Mouse (Mus musculus) CH12F3 (cell line): ENCODE measurements at regions not wholly inside any gene's neighbourhood (a gene's known extent, or its start where the extent isn't known, plus 50 kb on each side); places are given as distances from the start of the nearest gene placed in this dataset.

Experiments used
- in situ Hi-C: fragments of 300-500 bp; cut with MboI; formaldehyde crosslinking; loops from 2 replicates; pipeline ENCODE4 v1.14.3; 2020; ENCODE audit warnings: low sequenced_read_pairs

DNA sequence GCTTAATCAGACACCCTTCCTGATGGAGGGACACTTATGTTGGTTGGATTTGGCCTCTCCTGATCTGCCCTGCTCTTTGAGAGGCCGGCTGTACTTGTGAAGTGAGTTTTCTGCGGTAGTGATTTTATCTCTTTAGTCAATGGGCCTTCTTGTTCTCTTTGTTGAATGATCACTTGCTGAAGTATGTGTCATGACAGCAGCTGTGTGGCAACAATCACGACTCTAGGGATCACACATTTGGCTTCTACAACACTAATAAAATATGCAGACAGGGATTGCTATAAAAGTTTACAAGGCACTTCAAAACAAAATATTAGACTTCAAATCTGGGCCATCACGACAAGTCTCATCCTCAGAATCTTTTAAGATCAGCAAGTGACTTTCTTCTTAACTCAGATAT is 57.8 kb upstream of the Rbms1 start:
- in situ Hi-C loops: no loop called here

DNA sequence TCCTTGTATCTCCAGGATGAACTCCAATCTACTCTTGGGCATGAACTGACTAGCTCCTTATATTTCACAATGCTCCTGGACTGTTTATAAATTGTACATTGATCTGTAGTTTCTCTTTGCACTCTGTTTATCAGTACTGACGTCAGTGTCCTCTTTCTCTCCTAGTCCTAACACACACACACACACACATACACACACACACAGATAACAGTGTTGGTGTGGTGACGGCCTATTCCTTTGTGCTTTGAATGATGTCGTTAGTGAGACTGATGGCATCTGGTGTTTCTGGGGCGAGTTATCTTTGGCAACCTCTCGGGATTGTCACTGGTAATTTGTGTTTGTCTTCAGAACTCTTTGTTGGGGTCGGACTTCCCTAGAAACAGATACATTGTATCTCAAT is 50.0 kb upstream of the Rbms1 start:
- in situ Hi-C loops: no loop called here
